Mouse (Mus musculus) CH12.LX (cell line): Measurements from ENCODE around the gene Adamts16. TPM values are rescaled to one million over a fixed set of nuclear protein-coding genes. Genes with fewer than 3 reads are reported as not detected.

Source experiments
- DNase-seq: peaks from one replicate; pipeline ENCODE4 v3.0.0-alpha.2; 2013; ENCODE audit errors: extremely low read depth
- H3K27ac ChIP-seq: 2 replicates; pipeline ENCODE4 v1.5.1; 2012; ENCODE audit warnings: low read depth, mild to moderate bottlenecking, control low read depth, moderate library complexity; ENCODE audit not compliant: insufficient read depth
- H3K27me3 ChIP-seq: replicated peaks from 2 replicates; pipeline ENCODE3; 2012; ENCODE audit warnings: inconsistent platforms
- H3K36me3 ChIP-seq, 2 experiments: replicated peaks in 1 of 2; 2 replicates each; pipeline versions ENCODE3 to v1.6.1; 2012; ENCODE audit warnings: inconsistent platforms in 1 of 2, low read length in 1 of 2, mild to moderate bottlenecking in 1 of 2, mixed read lengths in 1 of 2, moderate library complexity in 1 of 2; ENCODE audit not compliant: control insufficient read depth in 1 of 2, insufficient read depth in 1 of 2
- H3K4me1 ChIP-seq, 2 experiments: 2 replicates each; pipeline ENCODE4 v1.6.1; 2012; ENCODE audit warnings: inconsistent platforms in 1 of 2, moderate library complexity in 1 of 2; ENCODE audit not compliant: insufficient read depth in 2 of 2, control insufficient read depth in 1 of 2
- H3K4me2 ChIP-seq: 2 replicates; pipeline ENCODE4 v1.6.1; 2012; ENCODE audit warnings: low read depth, mild to moderate bottlenecking, control low read depth; ENCODE audit not compliant: poor library complexity, insufficient read depth, severe bottlenecking
- H3K4me3 ChIP-seq, 3 experiments: fragments of 150-350 bp in 1 of 3; sonication (generic) in 1 of 3; replicated peaks in 1 of 3; 2 replicates each; pipeline versions ENCODE3 to v1.5.1; 2011 to 2012; ENCODE audit warnings: low read depth in 2 of 3, low read length in 2 of 3, mild to moderate bottlenecking in 2 of 3, moderate library complexity in 2 of 3, control low read depth in 1 of 3, improper control_type of control experiment in 1 of 3, inconsistent platforms in 1 of 3, mixed read lengths in 1 of 3; ENCODE audit not compliant: poor library complexity in 1 of 3
- H3K79me2 ChIP-seq: replicated peaks from 2 replicates; pipeline ENCODE4 v1.6.1; 2012; ENCODE audit warnings: mild to moderate bottlenecking, moderate library complexity; ENCODE audit not compliant: control insufficient read depth, poor library complexity, insufficient read depth, severe bottlenecking; ENCODE audit errors: extremely low read depth
- H3K9ac ChIP-seq: 2 replicates; pipeline ENCODE4 v1.6.1; 2012; ENCODE audit warnings: low read depth, mild to moderate bottlenecking, control low read depth, moderate library complexity; ENCODE audit not compliant: insufficient read depth
- H3K9me3 ChIP-seq: replicated peaks from 2 replicates; pipeline ENCODE3; 2012; ENCODE audit warnings: low read length, inconsistent platforms, mixed read lengths
- BHLHE40 ChIP-seq: IDR thresholded peaks from 2 replicates; pipeline ENCODE4 v1.6.1; 2011; ENCODE audit warnings: mild to moderate bottlenecking, low read depth, low read length, improper control_type of control experiment
- CHD2 ChIP-seq: IDR thresholded peaks from 2 replicates; pipeline ENCODE4 v1.6.1; 2011; ENCODE audit warnings: low read length, improper control_type of control experiment
- E2F4 ChIP-seq: IDR thresholded peaks from 2 replicates; pipeline ENCODE4 v1.6.1; 2011; ENCODE audit warnings: low read depth, low read length, improper control_type of control experiment; ENCODE audit not compliant: insufficient replicate concordance
- ETS1 ChIP-seq: conservative IDR thresholded peaks from 2 replicates; pipeline ENCODE4 v1.6.1; 2012; ENCODE audit warnings: low read depth, mild to moderate bottlenecking, inconsistent platforms, low read length, improper control_type of control experiment, moderate library complexity
- GABPA ChIP-seq: IDR thresholded peaks from 2 replicates; pipeline ENCODE4 v1.6.1; 2012; ENCODE audit warnings: low read depth, low read length, improper control_type of control experiment, inconsistent platforms; ENCODE audit not compliant: insufficient replicate concordance
- JUND ChIP-seq: conservative IDR thresholded peaks from 2 replicates; pipeline ENCODE4 v1.6.1; 2011; ENCODE audit warnings: low read depth, low read length, improper control_type of control experiment
- MEF2A ChIP-seq: IDR thresholded peaks from 2 replicates; pipeline ENCODE4 v1.6.1; 2014; ENCODE audit warnings: low read depth, mild to moderate bottlenecking, inconsistent platforms, low read length, improper control_type of control experiment, borderline replicate concordance
- MYC ChIP-seq: IDR thresholded peaks from 2 replicates; pipeline ENCODE4 v1.6.1; 2011; ENCODE audit warnings: low read depth, mild to moderate bottlenecking, improper control_type of control experiment, low read length
- NRF1 ChIP-seq: IDR thresholded peaks from 2 replicates; pipeline ENCODE4 v1.6.1; 2014; ENCODE audit warnings: low read depth, mild to moderate bottlenecking, inconsistent platforms, low read length, improper control_type of control experiment, moderate library complexity
- POLR2AphosphoS2 ChIP-seq: IDR thresholded peaks from 2 replicates; pipeline ENCODE4 v1.6.1; 2011; ENCODE audit warnings: low read depth, low read length, improper control_type of control experiment
- RAD21 ChIP-seq: IDR thresholded peaks from 2 replicates; pipeline ENCODE4 v1.6.1; 2011; ENCODE audit warnings: low read depth, mild to moderate bottlenecking, low read length, improper control_type of control experiment, moderate library complexity
- TBP ChIP-seq: conservative IDR thresholded peaks from 2 replicates; pipeline ENCODE4 v1.6.1; 2011; ENCODE audit warnings: low read depth, low read length, improper control_type of control experiment
- TCF12 ChIP-seq: IDR thresholded peaks from 2 replicates; pipeline ENCODE4 v1.6.1; 2014; ENCODE audit warnings: low read depth, mild to moderate bottlenecking, inconsistent platforms, low read length, improper control_type of control experiment
- UBTF ChIP-seq: IDR thresholded peaks from 2 replicates; pipeline ENCODE4 v1.6.1; 2012; ENCODE audit warnings: low read depth, mild to moderate bottlenecking, inconsistent platforms, low read length, improper control_type of control experiment, moderate library complexity
- USF1 ChIP-seq: IDR thresholded peaks from 2 replicates; pipeline ENCODE4 v1.6.1; 2014; ENCODE audit warnings: low read depth, mild to moderate bottlenecking, inconsistent platforms, low read length, improper control_type of control experiment
- ZKSCAN1 ChIP-seq: IDR thresholded peaks from 2 replicates; pipeline ENCODE4 v1.6.1; 2012; ENCODE audit warnings: low read depth, inconsistent platforms, low read length, improper control_type of control experiment, borderline replicate concordance
- ZMIZ1 ChIP-seq: IDR thresholded peaks from 2 replicates; pipeline ENCODE4 v1.6.1; 2012; ENCODE audit warnings: low read depth, mild to moderate bottlenecking, inconsistent platforms, low read length, improper control_type of control experiment
- ZNF384 ChIP-seq: IDR thresholded peaks from 2 replicates; pipeline ENCODE4 v1.6.1; 2012; ENCODE audit warnings: low read depth, low read length, improper control_type of control experiment, inconsistent platforms
- dilution Hi-C: fragments of 300-500 bp; cut with MboI; formaldehyde crosslinking; loops from 2 replicates; pipeline ENCODE4 v1.14.3; 2020; ENCODE audit warnings: low sequenced_read_pairs; ENCODE audit not compliant: extremely low pct_unique_long_range_greater_than_20kb, extremely low pct_ligation_motif_present
- in situ Hi-C: fragments of 300-500 bp; cut with MboI; formaldehyde crosslinking; loops from 3 replicates; pipeline ENCODE4 v1.14.3; 2019; ENCODE audit warnings: low sequenced_read_pairs, low pct_ligation_motif_present, low pct_unique_long_range_greater_than_20kb, mixed read lengths
- polyA plus RNA-seq: library from polyadenylated mRNA; unstranded; fragments of >175 nt; gene quantifications from 2 replicates; pipeline ENCODE4 v1.2.1, GENCODE M21; 2012; ENCODE audit warnings: low read depth; ENCODE audit not compliant: insufficient read length
- total RNA-seq, 2 experiments: library from RNA; depleted of rRNA; stranded (reverse); fragments of 300-350 nt in 1 of 2; fragments of >200 nt in 1 of 2; gene quantifications; 2 replicates each; pipeline ENCODE4 v1.2.3; 2012 to 2014

Adamts16 gene
- total and polyA plus RNA-seq, 3 experiments: not detected

- no peaks in the 10 kb centered on the region for H3K79me2 ChIP-seq
- H3K4me1 ChIP-seq: peaks cover 0 to 3% of the 10 kb centered on the region in 2 experiments; a peak in 1 of 4 replicates
- in situ Hi-C loops (no loop called here), dilution Hi-C loops (no loop called here)
- no peak overlapping the region for H3K4me3 ChIP-seq
- no peak overlapping the region for H3K27ac ChIP-seq
- no peak overlapping the region for H3K9ac ChIP-seq
- H3K4me2 ChIP-seq: no peak overlapping the region
- DNase-seq: no peak
- H3K9me3 ChIP-seq: no peaks in the 10 kb centered on the region
- TF ChIP-seq MYC (no peak), ZNF384 (no peak), MEF2A (no peak), TCF12 (no peak), POLR2AphosphoS2 (no peak), ZKSCAN1 (no peak), GABPA (no peak), ZMIZ1 (no peak)
- no peaks in the 10 kb centered on the region for H3K36me3 ChIP-seq
- no peaks in the 10 kb centered on the region for H3K27me3 ChIP-seq
Measured at GRCm38 (mm10) chr13:70681411-70682183, 160.0 kb downstream of the Adamts16 start.

GRCm38 (mm10) chr13:70680316-70680715, 161.3 kb downstream of the Adamts16 start:
- Histone ChIP-seq H3K79me2 (no peaks in the 10 kb centered on the region), H3K9me3 (no peaks in the 10 kb centered on the region), H3K9ac (no peak overlapping the region), H3K4me2 (no peak overlapping the region), H3K4me1 (peaks cover 0 to 3% of the 10 kb centered on the region in 2 experiments; a peak in 1 of 4 replicates), H3K36me3 (no peaks in the 10 kb centered on the region), H3K27ac (no peak overlapping the region), H3K4me3 (no peak overlapping the region), H3K27me3 (no peaks in the 10 kb centered on the region)
- no peak for DNase-seq
- in situ Hi-C loops: no loop called here
- TF ChIP-seq TCF12 (no peak), BHLHE40 (no peak), RAD21 (no peak), TBP (no peak), MEF2A (no peak), UBTF (no peak), MYC (no peak), NRF1 (no peak), CHD2 (no peak), E2F4 (no peak), JUND (no peak), POLR2AphosphoS2 (no peak), ETS1 (no peak), USF1 (no peak)
- dilution Hi-C loops: no loop called here

Other genes starting within 250 kb of the Adamts16 start
- 24.7 and 25.8 TPM in 2 replicates for gene Ice1, start 204.2 kb downstream of the Adamts16 start, total RNA-seq (2012; rRNA removed)
- gene Ice1, start 204.2 kb downstream of the Adamts16 start, total RNA-seq (2014; rRNA removed): 25.5 and 26.8 TPM in 2 replicates
- gene Ice1, start 204.2 kb downstream of the Adamts16 start, polyA plus RNA-seq: 24.2 and 29.5 TPM in 2 replicates